Mouse (Mus musculus) fibroblast of lung, adult 2 months (primary cell): ENCODE data around the gene Tunar.

Source experiments
- DNase-seq: peaks from one replicate; pipeline ENCODE4 v3.0.0-alpha.2; 2011; ENCODE audit warnings: low read depth

Gene Tunar

GRCm38 (mm10) chr12:105333570-105333969, at the start of gene Tunar:
Gene Tunar (plus strand): TSS chr12:105333870.
- no peak for DNase-seq

GRCm38 (mm10) chr12:105312571-105313035, 21.1 kb upstream of the Tunar start:
- DNase-seq: no peak

- DNase-seq: no peak
Observed at GRCm38 (mm10) chr12:105314328-105314727, 19.3 kb upstream of the Tunar start.

- DNase-seq: no peak
Observed at GRCm38 (mm10) chr12:105322160-105322559, 11.5 kb upstream of the Tunar start.

- no peak for DNase-seq
Observed at GRCm38 (mm10) chr12:105327051-105327450, 6.6 kb upstream of the Tunar start.

- no peak for DNase-seq
Observed at GRCm38 (mm10) chr12:105328396-105328795, 5.3 kb upstream of the Tunar start.

GRCm38 (mm10) chr12:105336094-105336420, 2.4 kb downstream of the Tunar start:
- no peak for DNase-seq

GRCm38 (mm10) chr12:105336421-105337289, 3.0 kb downstream of the Tunar start:
- DNase-seq: no peak

GRCm38 (mm10) chr12:105337290-105338005, 3.8 kb downstream of the Tunar start:
- DNase-seq: no peak

- DNase-seq: no peak
Observed at GRCm38 (mm10) chr12:105338256-105338977, 4.7 kb downstream of the Tunar start.

GRCm38 (mm10) chr12:105341523-105341922, 7.9 kb downstream of the Tunar start:
- DNase-seq: no peak

GRCm38 (mm10) chr12:105344460-105344859, 10.8 kb downstream of the Tunar start:
- DNase-seq: no peak

GRCm38 (mm10) chr12:105346861-105347260, 13.2 kb downstream of the Tunar start:
- DNase-seq: no peak

GRCm38 (mm10) chr12:105347261-105347660, 13.6 kb downstream of the Tunar start:
- no peak for DNase-seq

GRCm38 (mm10) chr12:105354266-105354665, 20.6 kb downstream of the Tunar start:
- no peak for DNase-seq

GRCm38 (mm10) chr12:105354772-105355171, 21.1 kb downstream of the Tunar start:
- DNase-seq: no peak

- no peak for DNase-seq
Observed at GRCm38 (mm10) chr12:105356781-105357180, 23.1 kb downstream of the Tunar start.

- no peak for DNase-seq
Observed at GRCm38 (mm10) chr12:105363648-105364047, 30.0 kb downstream of the Tunar start.

- no peak for DNase-seq
Observed at GRCm38 (mm10) chr12:105374564-105374963, 40.9 kb downstream of the Tunar start.

- no peak for DNase-seq
Observed at GRCm38 (mm10) chr12:105376976-105377375, 43.3 kb downstream of the Tunar start.

GRCm38 (mm10) chr12:105382733-105383132, 49.1 kb downstream of the Tunar start:
- no peak for DNase-seq

GRCm38 (mm10) chr12:105394671-105395070, 61.0 kb downstream of the Tunar start:
- no peak for DNase-seq

GRCm38 (mm10) chr12:105398172-105398571, 64.5 kb downstream of the Tunar start:
- no peak for DNase-seq
